Comparison of ENCODE assay signal across 9 mouse cellular contexts in the genomic region with DNA sequence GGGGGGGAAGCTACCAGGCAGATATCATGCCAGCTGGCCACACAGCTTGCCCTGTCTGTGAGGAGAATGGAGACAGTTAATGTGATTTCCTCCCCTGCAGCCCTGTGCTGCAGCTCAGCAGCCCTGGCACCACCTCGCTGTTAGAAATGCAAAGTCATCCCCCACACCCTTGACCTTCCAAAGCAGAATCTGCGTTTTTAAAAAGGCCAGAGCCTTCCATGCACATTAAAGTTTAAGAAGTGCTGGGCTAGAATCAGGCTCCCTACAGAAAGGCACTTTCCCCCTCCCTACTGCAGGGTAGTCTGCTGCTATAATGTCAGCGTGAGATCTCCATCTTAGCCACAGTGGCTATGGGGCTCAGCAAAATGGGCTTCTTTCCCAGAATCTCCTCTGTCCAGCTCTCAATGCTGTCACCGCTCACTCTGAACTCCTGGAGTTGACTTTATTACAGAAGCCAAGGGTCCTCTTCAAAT. TPM values are rescaled to one million over a fixed set of nuclear protein-coding genes. Genes with fewer than 3 reads are reported as not detected.
DNase-seq lines count a peak whose midpoint lies in the region; ATAC-seq and TF ChIP-seq lines count a peak whose summit lies in the region.
"Had no signal": no experiment of that assay in that cellular context is flagged by ENCODE, and none has a peak within 500 bp of the region (broad histone marks: within the 10 kb centered on the region; RNA-seq: fewer than 3 reads in every experiment).

No protein-coding gene starts in this region.

- no peaks in the 10 kb centered on the region for H3K4me1 ChIP-seq in hindbrain, embryonic 15.5 days (replicated peaks)
- H3K4me1 ChIP-seq in hindbrain, embryonic 11.5 days (replicated peaks; ENCODE audit: control insufficient read depth, insufficient read depth, low read length) = no peaks in the 10 kb centered on the region
- peaks cover 13% of the 10 kb centered on the region for H3K4me1 ChIP-seq in liver, adult 2 months (ENCODE audit: control insufficient read depth, insufficient read depth, low read length)
- H3K4me1 ChIP-seq: limb, embryonic 15.5 days had no signal

- no peaks in the 10 kb centered on the region for H3K36me3 ChIP-seq in hindbrain, embryonic 15.5 days
- no peaks in the 10 kb centered on the region for H3K36me3 ChIP-seq in hindbrain, embryonic 11.5 days (ENCODE audit: control insufficient read depth, insufficient read depth, low read length)
- H3K36me3 ChIP-seq in liver, adult 2 months (ENCODE audit: control insufficient read depth, insufficient read depth, low read length) = no peaks in the 10 kb centered on the region
- H3K36me3 ChIP-seq: limb, embryonic 15.5 days had no signal

- H3K27ac ChIP-seq in hindbrain, embryonic 15.5 days (replicated peaks) = peak overlapping the region; percentile 58
- no peak overlapping the region for H3K27ac ChIP-seq in hindbrain, embryonic 11.5 days (ENCODE audit: low read depth, low read length)
- no peak overlapping the region for H3K27ac ChIP-seq in liver, adult 2 months (replicated peaks; ENCODE audit: insufficient read depth, low read depth, low read length)
- H3K27ac ChIP-seq: limb, embryonic 15.5 days had no signal

- no peak for TF ChIP-seq POLR2A in liver, adult 2 months (IDR thresholded peaks at IDR 0.05; ENCODE audit: extremely low read depth, insufficient read depth, low read length)

- H3K9ac ChIP-seq in hindbrain, embryonic 15.5 days = no peak overlapping the region
- no peak overlapping the region for H3K9ac ChIP-seq in hindbrain, embryonic 11.5 days (ENCODE audit: low read depth, low read length)
- H3K9ac ChIP-seq in liver, adult 2 months (ENCODE audit: low read depth, low read length) = no peak overlapping the region
- H3K9ac ChIP-seq: limb, embryonic 15.5 days had no signal

- peak; percentile 86 for ATAC-seq in hindbrain, embryonic 15.5 days (ENCODE audit: low FRiP score, low read depth)
- ATAC-seq in hindbrain, embryonic 11.5 days (ENCODE audit: low FRiP score) = no peak

- H3K4me3 ChIP-seq in hindbrain, embryonic 15.5 days = no peak overlapping the region
- H3K4me3 ChIP-seq in hindbrain, embryonic 11.5 days (ENCODE audit: low read depth, low read length) = no peak overlapping the region
- no peak overlapping the region for H3K4me3 ChIP-seq in liver, adult 2 months (ENCODE audit: insufficient read depth, low read depth, low read length)
- H3K4me3 ChIP-seq: limb, embryonic 15.5 days had no signal

- no peak for TF ChIP-seq CTCF in liver, adult 2 months (IDR thresholded peaks at IDR 0.05; ENCODE audit: low read depth, low read length)

- WGBS in hindbrain, embryonic 15.5 days = 22% methylated on average over 4 of the region's 4 CpGs
- WGBS in hindbrain, embryonic 11.5 days = 46% methylated on average over 4 of the region's 4 CpGs
- WGBS in liver, adult 2 months = 28% methylated on average over 4 of the region's 4 CpGs

- H3K27me3 ChIP-seq in hindbrain, embryonic 15.5 days = no peaks in the 10 kb centered on the region
- no peaks in the 10 kb centered on the region for H3K27me3 ChIP-seq in hindbrain, embryonic 11.5 days (ENCODE audit: control insufficient read depth, insufficient read depth, low read length)
- H3K27me3 ChIP-seq in liver, adult 2 months (ENCODE audit: control insufficient read depth, insufficient read depth, low read length) = no peaks in the 10 kb centered on the region
- H3K27me3 ChIP-seq: limb, embryonic 15.5 days had no signal

- no peak for DNase-seq in hindbrain, embryonic 11.5 days (ENCODE audit: low spot score)
- peak; percentile 29 for DNase-seq in Muller cell, postnatal 12 days (ENCODE audit: inconsistent ontology term)
- peak; percentile 65 for DNase-seq in c-Kit-negative CD71-positive TER-119-positive erythroid progenitor cells, embryonic 14.5 days (ENCODE audit: low read depth, low spot score)
- DNase-seq in liver, adult 2 months (ENCODE audit: extremely low read depth, low read depth, low spot score) = peak; percentile 66
- no peak for DNase-seq in left cerebral cortex, adult 18-20 months (ENCODE audit: low spot score in 2 of 2)
- no peak for DNase-seq in kidney, adult 11 months
- DNase-seq in kidney, postnatal 10 days = no peak

- no peaks in the 10 kb centered on the region for H3K79me2 ChIP-seq in liver, adult 2 months (ENCODE audit: control insufficient read depth, insufficient read depth, low read length)

- 0 out of 2 replicates have a peak overlapping the region, but pooled peaks have one; percentile 7 for H3K4me2 ChIP-seq in hindbrain, embryonic 15.5 days
- H3K4me2 ChIP-seq in hindbrain, embryonic 11.5 days (replicated peaks; ENCODE audit: low read depth, low read length) = no peak overlapping the region
- H3K4me2 ChIP-seq: limb, embryonic 15.5 days had no signal

- no peaks in the 10 kb centered on the region for H3K9me3 ChIP-seq in hindbrain, embryonic 15.5 days
- H3K9me3 ChIP-seq in hindbrain, embryonic 11.5 days (ENCODE audit: control insufficient read depth, low read length) = no peaks in the 10 kb centered on the region
- H3K9me3 ChIP-seq: limb, embryonic 15.5 days had no signal

RNA-seq across cellular contexts. Expression of a gene that starts 10.8 kb away (rescaled TPM):
- 29.9 and 33.5 TPM in 2 replicates for polyA plus RNA-seq in hindbrain, embryonic 15.5 days (2015; fragmentation: Nextera tagmentation; extraction: Ambion mirVana)
- polyA plus RNA-seq in hindbrain, embryonic 11.5 days (2014; fragmentation: Nextera tagmentation; extraction: Ambion mirVana) = 59.0 and 69.2 TPM in 2 replicates
- total RNA-seq in liver, adult 2 months (2014; rRNA removed) = 16.0 and 36.5 TPM in 2 replicates
- 3.9 and 4.4 TPM in 2 replicates for polyA plus RNA-seq in liver, adult 2 months (2012; rRNA removed)
- total RNA-seq in left cerebral cortex, adult 18-20 months (2021) = 10 to 100 TPM; 51.8 to 61.6 TPM

RNA-seq across cellular contexts. Expression of a gene that starts 45.7 kb away (rescaled TPM):
- polyA plus RNA-seq in hindbrain, embryonic 15.5 days (2015; fragmentation: Nextera tagmentation; extraction: Ambion mirVana) = 19.3 and 25.9 TPM in 2 replicates
- polyA plus RNA-seq in hindbrain, embryonic 11.5 days (2014; fragmentation: Nextera tagmentation; extraction: Ambion mirVana) = 5.2 and 7.0 TPM in 2 replicates
- total RNA-seq in liver, adult 2 months (2014; rRNA removed) = 1.9 and 4.9 TPM in 2 replicates
- polyA plus RNA-seq in liver, adult 2 months (2012; rRNA removed) = 33.4 and 35.7 TPM in 2 replicates
- total RNA-seq in left cerebral cortex, adult 18-20 months (2021) = 100 to 1,000 TPM; 245 to 253 TPM

Comparison
In these comparisons a context has a peak if more than half of its experiments do, and no peak if none do; other contexts are left out.
1. DNase-seq: peak in Muller cell, postnatal 12 days (single experiment), c-Kit-negative CD71-positive TER-119-positive erythroid progenitor cells, embryonic 14.5 days (single experiment) and liver, adult 2 months (single experiment); none in hindbrain, embryonic 11.5 days (single experiment), left cerebral cortex, adult 18-20 months (0 of 2), kidney, adult 11 months (single experiment) and kidney, postnatal 10 days (single experiment).